Mouse (Mus musculus) embryonic facial prominence, embryonic 15.5 days (tissue): ENCODE results near the gene Nmnat2. TPM values are rescaled to one million over a fixed set of nuclear protein-coding genes. Genes with fewer than 3 reads are reported as not detected.

Experiments used
- ATAC-seq: fragments of 200-750 bp; cut with Nextera tagmentation; 2 replicates; pipeline ENCODE4 v1.8.0; 2017; ENCODE audit warnings: low read depth, moderate TSS enrichment; ENCODE audit not compliant: insufficient number of reproducible peaks, low FRiP score, low TSS enrichment
- H3K27ac ChIP-seq: fragments of 300-500 bp; sonication (generic); replicated peaks from 2 replicates; pipeline ENCODE4 v1.5.1; 2015; ENCODE audit warnings: mild to moderate bottlenecking, inconsistent platforms
- H3K27me3 ChIP-seq: fragments of 300-500 bp; sonication (generic); 2 replicates; pipeline ENCODE4 v1.6.1; 2015; ENCODE audit warnings: inconsistent platforms
- H3K36me3 ChIP-seq: fragments of 300-500 bp; sonication (generic); 2 replicates; pipeline ENCODE4 v1.6.1; 2015; ENCODE audit warnings: mild to moderate bottlenecking, inconsistent platforms
- H3K4me1 ChIP-seq: fragments of 300-500 bp; sonication (generic); 2 replicates; pipeline ENCODE4 v1.6.1; 2015; ENCODE audit warnings: inconsistent platforms
- H3K4me2 ChIP-seq: fragments of 300-500 bp; sonication (generic); replicated peaks from 2 replicates; pipeline ENCODE4 v1.6.1; 2015; ENCODE audit warnings: mild to moderate bottlenecking, inconsistent platforms
- H3K4me3 ChIP-seq: fragments of 300-500 bp; sonication (generic); replicated peaks from 2 replicates; pipeline ENCODE4 v1.5.1; 2015; ENCODE audit warnings: mild to moderate bottlenecking, inconsistent platforms
- H3K9ac ChIP-seq: fragments of 300-500 bp; sonication (generic); 2 replicates; pipeline ENCODE4 v1.6.1; 2015; ENCODE audit warnings: inconsistent platforms
- H3K9me3 ChIP-seq: fragments of 300-500 bp; sonication (generic); replicated peaks from 2 replicates; pipeline ENCODE4 v1.6.1; 2016; ENCODE audit warnings: inconsistent platforms
- WGBS: fragments of 180-500 bp; shearing (Covaris S2); methylation state at CpG from one replicate; pipeline ENCODE4 v1.1.7; 2015; 5-methylcytosine and 5-hydroxymethylcytosine counted together
- polyA plus RNA-seq: library from polyadenylated mRNA; unstranded; fragments of >200 nt; fragmentation: Nextera tagmentation; extraction: Ambion mirVana; gene quantifications from 2 replicates; pipeline ENCODE4 v1.2.1, GENCODE M21; 2015

The Nmnat2 gene
- polyA plus RNA-seq, 1 experiment from 2014 or later = 2.8 TPM

GRCm38 (mm10) chr1:152955564-152956211, 895 bp downstream of the Nmnat2 start:
- ATAC-seq = 0 out of 2 replicates have a peak, but pooled peaks have one; percentile 11

GRCm38 (mm10) chr1:152956221-152956620, 1.4 kb downstream of the Nmnat2 start:
- peak; percentile 54; the same call in 1 of the 2 replicates for ATAC-seq
- Histone ChIP-seq H3K4me2 (peak overlapping the region; percentile 54), H3K36me3 (no peaks in the 10 kb centered on the region), H3K4me3 (peak overlapping the region; percentile 39), H3K4me1 (peaks cover 17% of the 10 kb centered on the region), H3K9ac (no peak overlapping the region), H3K27ac (no peak overlapping the region), H3K27me3 (peaks cover 39% of the 10 kb centered on the region), H3K9me3 (no peaks in the 10 kb centered on the region)
- 3% methylated on average over 14 of the region's 14 CpGs for WGBS

More at GRCm38 (mm10) chr1:152955564-152956211, 895 bp downstream of the Nmnat2 start:
- Histone ChIP-seq H3K27ac (no peak overlapping the region), H3K27me3 (peaks cover 39% of the 10 kb centered on the region), H3K4me3 (peak overlapping the region; percentile 39), H3K36me3 (no peaks in the 10 kb centered on the region), H3K9ac (no peak overlapping the region), H3K4me2 (peak overlapping the region; percentile 54), H3K4me1 (peaks cover 17% of the 10 kb centered on the region), H3K9me3 (no peaks in the 10 kb centered on the region)
- WGBS = under 1% methylated on average over 40 of the region's 40 CpGs

- H3K4me2 ChIP-seq = no peak overlapping the region
- H3K4me3 ChIP-seq = no peak overlapping the region
- no peak overlapping the region for H3K27ac ChIP-seq
- H3K36me3 ChIP-seq = no peaks in the 10 kb centered on the region
- no peak overlapping the region for H3K9ac ChIP-seq
- ATAC-seq = no peak
- H3K27me3 ChIP-seq = no peaks in the 10 kb centered on the region
- H3K4me1 ChIP-seq = no peaks in the 10 kb centered on the region
- H3K9me3 ChIP-seq = no peaks in the 10 kb centered on the region
- 59% methylated on average over 10 of the region's 10 CpGs for WGBS
These were observed 9.6 kb downstream of the Nmnat2 start for GRCm38 (mm10) chr1:152964344-152964743.

- 57% methylated on average over 6 of the region's 6 CpGs for WGBS
- Histone ChIP-seq H3K4me1 (no peaks in the 10 kb centered on the region), H3K4me3 (no peak overlapping the region), H3K27me3 (no peaks in the 10 kb centered on the region), H3K36me3 (no peaks in the 10 kb centered on the region), H3K4me2 (no peak overlapping the region), H3K27ac (no peak overlapping the region), H3K9me3 (no peaks in the 10 kb centered on the region), H3K9ac (no peak overlapping the region)
- ATAC-seq = no peak
These were observed 11.4 kb downstream of the Nmnat2 start for GRCm38 (mm10) chr1:152966222-152966621.

- H3K4me3 ChIP-seq = no peak overlapping the region
- no peak overlapping the region for H3K27ac ChIP-seq
- ATAC-seq = no peak
- H3K9me3 ChIP-seq = no peaks in the 10 kb centered on the region
- WGBS = 68% methylated on average over 2 of the region's 2 CpGs
- H3K36me3 ChIP-seq = no peaks in the 10 kb centered on the region
- no peak overlapping the region for H3K9ac ChIP-seq
- no peak overlapping the region for H3K4me2 ChIP-seq
- no peaks in the 10 kb centered on the region for H3K27me3 ChIP-seq
- H3K4me1 ChIP-seq = no peaks in the 10 kb centered on the region
These were observed 11.9 kb downstream of the Nmnat2 start for GRCm38 (mm10) chr1:152966686-152967085.

GRCm38 (mm10) chr1:152969081-152969480, 14.3 kb downstream of the Nmnat2 start:
- H3K27me3 ChIP-seq = no peaks in the 10 kb centered on the region
- H3K9ac ChIP-seq = no peak overlapping the region
- WGBS = 60% methylated on average over 4 of the region's 4 CpGs
- no peaks in the 10 kb centered on the region for H3K4me1 ChIP-seq
- no peaks in the 10 kb centered on the region for H3K36me3 ChIP-seq
- no peak overlapping the region for H3K4me3 ChIP-seq
- no peak overlapping the region for H3K27ac ChIP-seq
- no peak overlapping the region for H3K4me2 ChIP-seq
- no peak for ATAC-seq
- H3K9me3 ChIP-seq = no peaks in the 10 kb centered on the region

- Histone ChIP-seq H3K4me2 (no peak overlapping the region), H3K36me3 (no peaks in the 10 kb centered on the region), H3K9me3 (no peaks in the 10 kb centered on the region), H3K27ac (no peak overlapping the region), H3K4me3 (no peak overlapping the region), H3K4me1 (no peaks in the 10 kb centered on the region), H3K9ac (no peak overlapping the region), H3K27me3 (no peaks in the 10 kb centered on the region)
- no peak for ATAC-seq
- 36% methylated on average over 4 of the region's 4 CpGs for WGBS
These were observed 18.2 kb downstream of the Nmnat2 start for GRCm38 (mm10) chr1:152972957-152973356.

GRCm38 (mm10) chr1:152973421-152973820, 18.6 kb downstream of the Nmnat2 start:
- Histone ChIP-seq H3K9ac (no peak overlapping the region), H3K4me3 (no peak overlapping the region)
- 31% methylated on average over 5 of the region's 5 CpGs for WGBS

GRCm38 (mm10) chr1:152973861-152974260, 19.1 kb downstream of the Nmnat2 start:
- H3K4me2 ChIP-seq = no peak overlapping the region
- H3K4me3 ChIP-seq = no peak overlapping the region
- no peaks in the 10 kb centered on the region for H3K4me1 ChIP-seq
- WGBS = 24% methylated on average over 4 of the region's 4 CpGs
- no peak overlapping the region for H3K27ac ChIP-seq
- H3K36me3 ChIP-seq = no peaks in the 10 kb centered on the region
- ATAC-seq = no peak
- no peaks in the 10 kb centered on the region for H3K27me3 ChIP-seq
- H3K9me3 ChIP-seq = no peaks in the 10 kb centered on the region
- H3K9ac ChIP-seq = no peak overlapping the region

More at GRCm38 (mm10) chr1:152973421-152973820, 18.6 kb downstream of the Nmnat2 start:
- H3K27me3 ChIP-seq = no peaks in the 10 kb centered on the region
- H3K9me3 ChIP-seq = no peaks in the 10 kb centered on the region
- no peak overlapping the region for H3K27ac ChIP-seq
- no peaks in the 10 kb centered on the region for H3K4me1 ChIP-seq
- no peak overlapping the region for H3K4me2 ChIP-seq
- ATAC-seq = no peak
- no peaks in the 10 kb centered on the region for H3K36me3 ChIP-seq

GRCm38 (mm10) chr1:152975144-152975543, 20.4 kb downstream of the Nmnat2 start:
- no peaks in the 10 kb centered on the region for H3K36me3 ChIP-seq
- no peak overlapping the region for H3K4me2 ChIP-seq
- no peaks in the 10 kb centered on the region for H3K4me1 ChIP-seq
- no peak overlapping the region for H3K9ac ChIP-seq
- no peak for ATAC-seq
- no peaks in the 10 kb centered on the region for H3K9me3 ChIP-seq
- H3K27me3 ChIP-seq = no peaks in the 10 kb centered on the region
- no peak overlapping the region for H3K4me3 ChIP-seq
- WGBS = 62% methylated on average over 3 of the region's 3 CpGs
- no peak overlapping the region for H3K27ac ChIP-seq

- Histone ChIP-seq H3K4me1 (no peaks in the 10 kb centered on the region), H3K36me3 (no peaks in the 10 kb centered on the region), H3K9ac (no peak overlapping the region), H3K27ac (no peak overlapping the region), H3K4me3 (no peak overlapping the region), H3K4me2 (no peak overlapping the region), H3K9me3 (no peaks in the 10 kb centered on the region), H3K27me3 (no peaks in the 10 kb centered on the region)
- no peak for ATAC-seq
- 92% methylated on average over 8 of the region's 8 CpGs for WGBS
These were observed 23.9 kb downstream of the Nmnat2 start for GRCm38 (mm10) chr1:152978700-152979099.

- H3K9ac ChIP-seq = no peak overlapping the region
- no peaks in the 10 kb centered on the region for H3K27me3 ChIP-seq
- H3K4me1 ChIP-seq = no peaks in the 10 kb centered on the region
- no peaks in the 10 kb centered on the region for H3K36me3 ChIP-seq
- H3K9me3 ChIP-seq = no peaks in the 10 kb centered on the region
- ATAC-seq = no peak
- no peak overlapping the region for H3K27ac ChIP-seq
- H3K4me2 ChIP-seq = no peak overlapping the region
- H3K4me3 ChIP-seq = no peak overlapping the region
- WGBS = 88% methylated on average over 14 of the region's 14 CpGs
These were observed 28.6 kb downstream of the Nmnat2 start for GRCm38 (mm10) chr1:152983416-152983815.
